Mouse (Mus musculus) small intestine, adult 2 months (tissue): ENCODE measurements around the gene Npm1.

Source experiments
- CTCF ChIP-seq: fragments of 200-500 bp; IDR thresholded peaks from 2 replicates; pipeline ENCODE4 v1.5.1; 2012; ENCODE audit warnings: low read depth, mild to moderate bottlenecking, control low read depth, inconsistent platforms, low read length, moderate library complexity, mixed read lengths; ENCODE audit not compliant: insufficient replicate concordance, insufficient read length; ENCODE audit errors: extremely low read depth
- POLR2A ChIP-seq: fragments of 200-500 bp; IDR thresholded peaks from 2 replicates; pipeline ENCODE4 v1.6.1; 2012; ENCODE audit warnings: low read depth, mild to moderate bottlenecking, control low read depth, inconsistent platforms, low read length, moderate library complexity

DNA sequence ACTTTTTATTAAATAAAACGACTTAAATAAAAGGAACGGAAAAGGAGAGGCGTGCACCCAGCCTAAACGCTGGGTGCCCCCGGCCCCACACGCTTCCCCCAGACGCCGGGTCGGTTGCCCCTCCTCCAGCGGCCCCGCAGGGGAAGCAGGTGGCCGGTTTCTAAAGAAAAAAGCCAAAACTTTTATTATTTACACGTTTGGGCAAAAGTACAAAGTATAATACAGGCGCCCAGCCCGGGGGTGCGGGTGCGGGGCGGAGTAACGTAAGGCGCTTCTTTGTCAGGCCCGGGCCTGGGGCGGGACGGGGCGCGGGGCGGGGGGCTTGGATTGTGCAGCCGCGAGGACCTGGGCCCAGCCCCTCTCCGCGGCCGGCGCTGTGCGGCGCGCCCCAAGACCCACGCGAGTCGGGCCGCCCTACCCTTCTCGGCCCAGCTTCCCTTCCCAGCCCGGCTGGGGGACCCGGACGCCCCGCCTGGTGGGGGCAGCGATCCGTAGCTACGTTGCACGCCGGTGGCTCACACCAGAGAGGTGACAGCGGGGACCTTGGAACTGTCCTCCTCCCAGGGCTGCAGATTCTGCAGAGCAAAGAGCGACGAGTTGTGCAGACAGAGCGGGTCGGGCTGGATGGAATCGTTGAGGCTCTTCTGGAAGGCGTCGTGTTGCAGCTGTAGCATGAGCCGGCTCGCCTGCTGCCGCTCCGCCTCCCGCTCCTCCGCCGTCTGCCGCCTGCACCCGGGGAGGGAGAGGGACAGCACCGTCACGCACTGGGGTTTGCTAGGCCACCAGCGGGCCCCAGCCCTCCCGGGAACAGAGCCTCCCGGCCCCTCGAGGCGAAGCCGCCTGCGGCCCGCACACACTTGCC is 38.0 kb upstream of the Npm1 start:
- no peak for TF ChIP-seq CTCF
- TF ChIP-seq POLR2A: no peak
